8 mouse cellular contexts compared by ENCODE assay signal in genomic region chr14:50869889-50870804, GRCm38 (mm10). TPM values are rescaled to one million over a fixed set of nuclear protein-coding genes. Genes with fewer than 3 reads are reported as not detected.
A peak's percentile ranks its signal among the peaks of the same experiment; 100 is the strongest.
DNase-seq lines count a peak whose midpoint lies in the region; ATAC-seq and TF ChIP-seq lines count a peak whose summit lies in the region.

Gene Tep1 (minus strand): TSS chr14:50870560.

- H3K36me3 ChIP-seq in heart, embryonic 13.5 days = peaks cover 24% of the 10 kb centered on the region
- 0 out of 2 replicates have a peak, but pooled peaks cover 3% of the 10 kb centered on the region for H3K36me3 ChIP-seq in kidney, postnatal 0 days (ENCODE audit: insufficient read depth, low read length)
- no peaks in the 10 kb centered on the region for H3K36me3 ChIP-seq in liver, embryonic 13.5 days
- H3K36me3 ChIP-seq in stomach, embryonic 14.5 days (ENCODE audit: control insufficient read depth, insufficient read depth, low read length) = no peaks in the 10 kb centered on the region

- H3K27ac ChIP-seq in brown adipose tissue, adult 24 weeks (replicated peaks; ENCODE audit: low read depth, low read length) = peak within 1 kb of the TSS; percentile 93
- H3K27ac ChIP-seq in heart, embryonic 13.5 days (replicated peaks) = peak within 1 kb of the TSS; percentile 79
- H3K27ac ChIP-seq in kidney, postnatal 0 days = peak within 1 kb of the TSS; percentile 87
- H3K27ac ChIP-seq in liver, embryonic 13.5 days = peak within 1 kb of the TSS; percentile 50; the same call in 1 of the 2 replicates
- no peak within 1 kb of the TSS; the same call in 1 of the 2 replicates for H3K27ac ChIP-seq in stomach, embryonic 14.5 days (ENCODE audit: low read length)

- ATAC-seq in erythroid progenitor cell, adult 5-6 weeks (replicated peaks; ENCODE audit: low FRiP score, poor library complexity, severe bottlenecking) = peak; percentile 54; the same call in 1 of the 2 replicates
- peak; percentile 59; the same call in 1 of the 2 replicates for ATAC-seq in heart, embryonic 13.5 days (ENCODE audit: extremely low read depth, insufficient number of reproducible peaks, low FRiP score, low TSS enrichment)
- peak; percentile 97 for ATAC-seq in kidney, postnatal 0 days (replicated peaks; ENCODE audit: low FRiP score, low read depth)
- peak; percentile 89 for ATAC-seq in liver, embryonic 13.5 days (ENCODE audit: low read depth)
- peak; percentile 92 for ATAC-seq in stomach, embryonic 14.5 days (ENCODE audit: insufficient number of reproducible peaks, insufficient read depth, low FRiP score, low read depth)

- H3K4me2 ChIP-seq in heart, embryonic 13.5 days = peak within 1 kb of the TSS; percentile 79
- H3K4me2 ChIP-seq in kidney, postnatal 0 days (ENCODE audit: low read length) = peak within 1 kb of the TSS; percentile 66
- H3K4me2 ChIP-seq in liver, embryonic 13.5 days = peak within 1 kb of the TSS; percentile 75
- H3K4me2 ChIP-seq in stomach, embryonic 14.5 days (replicated peaks; ENCODE audit: low read depth, low read length) = peak within 1 kb of the TSS; percentile 50

- DNase-seq in CD8-positive naive resting alpha-beta T cell, adult 2 months (ENCODE audit: low read depth in 2 of 2, low spot score in 2 of 2) = peak; percentile 57 to 72
- DNase-seq in kidney, postnatal 0 days (ENCODE audit: low spot score) = peak; percentile 79
- peak; percentile 61 for DNase-seq in liver, embryonic 13.5 days
- peak; percentile 77 to 82 for DNase-seq in natural killer cell, adult 2 months (ENCODE audit: low spot score in 2 of 2)

- peak within 1 kb of the TSS; percentile 86 for H3K9ac ChIP-seq in heart, embryonic 13.5 days
- H3K9ac ChIP-seq in kidney, postnatal 0 days (ENCODE audit: low read depth, low read length) = peak within 1 kb of the TSS; percentile 69
- peak within 1 kb of the TSS; percentile 69 for H3K9ac ChIP-seq in liver, embryonic 13.5 days
- peak within 1 kb of the TSS; percentile 31 for H3K9ac ChIP-seq in stomach, embryonic 14.5 days (replicated peaks; ENCODE audit: low read depth, low read length)

- no peaks in the 10 kb centered on the region for H3K27me3 ChIP-seq in heart, embryonic 13.5 days (replicated peaks)
- H3K27me3 ChIP-seq in kidney, postnatal 0 days (ENCODE audit: insufficient read depth, low read length) = no peaks in the 10 kb centered on the region
- no peaks in the 10 kb centered on the region for H3K27me3 ChIP-seq in liver, embryonic 13.5 days
- no peaks in the 10 kb centered on the region for H3K27me3 ChIP-seq in stomach, embryonic 14.5 days (ENCODE audit: control insufficient read depth, insufficient read depth, low read length)

- H3K9me3 ChIP-seq in heart, embryonic 13.5 days = no peaks in the 10 kb centered on the region
- no peaks in the 10 kb centered on the region for H3K9me3 ChIP-seq in kidney, postnatal 0 days (replicated peaks; ENCODE audit: low read length)
- no peaks in the 10 kb centered on the region for H3K9me3 ChIP-seq in liver, embryonic 13.5 days (replicated peaks)
- H3K9me3 ChIP-seq in stomach, embryonic 14.5 days (ENCODE audit: control insufficient read depth, low read depth, low read length) = no peaks in the 10 kb centered on the region

- WGBS in heart, embryonic 13.5 days = 7% methylated on average over 32 of the region's 32 CpGs
- 6% methylated on average over 32 of the region's 32 CpGs for WGBS in kidney, postnatal 0 days
- 5% methylated on average over 32 of the region's 32 CpGs for WGBS in liver, embryonic 13.5 days (ENCODE audit: insufficient replicate concordance)
- 7% methylated on average over 32 of the region's 32 CpGs for WGBS in stomach, embryonic 14.5 days

- no peak for TF ChIP-seq CTCF in kidney, postnatal 0 days (IDR thresholded peaks at IDR 0.05; ENCODE audit: low read depth)

- H3K4me1 ChIP-seq in brown adipose tissue, adult 24 weeks (ENCODE audit: control insufficient read depth, insufficient read depth, insufficient read length, low read length) = no peaks in the 10 kb centered on the region
- H3K4me1 ChIP-seq in heart, embryonic 13.5 days = 0 out of 2 replicates have a peak, but pooled peaks cover 4% of the 10 kb centered on the region
- H3K4me1 ChIP-seq in kidney, postnatal 0 days (replicated peaks; ENCODE audit: insufficient read depth, low read length) = no peaks in the 10 kb centered on the region
- H3K4me1 ChIP-seq in liver, embryonic 13.5 days (replicated peaks) = peaks cover 16% of the 10 kb centered on the region
- H3K4me1 ChIP-seq in stomach, embryonic 14.5 days (ENCODE audit: control insufficient read depth, insufficient read depth, low read length) = 0 out of 2 replicates have a peak, but pooled peaks cover 4% of the 10 kb centered on the region

- peak within 1 kb of the TSS; percentile 78 for H3K4me3 ChIP-seq in brown adipose tissue, adult 24 weeks (ENCODE audit: insufficient read depth, low read depth, low read length)
- H3K4me3 ChIP-seq in heart, embryonic 13.5 days = peak within 1 kb of the TSS; percentile 73
- peak within 1 kb of the TSS; percentile 60 for H3K4me3 ChIP-seq in kidney, postnatal 0 days (replicated peaks; ENCODE audit: low read depth, low read length)
- H3K4me3 ChIP-seq in liver, embryonic 13.5 days (replicated peaks) = peak within 1 kb of the TSS; percentile 64
- peak within 1 kb of the TSS; percentile 50 for H3K4me3 ChIP-seq in stomach, embryonic 14.5 days (ENCODE audit: low read depth, low read length)

RNA-seq across cellular contexts. Expression of gene Tep1, which starts in this region (rescaled TPM):
- polyA plus RNA-seq in brown adipose tissue, adult 24 weeks (2012; ENCODE audit: insufficient read depth, insufficient read length, missing spikeins) = 29.1 and 29.6 TPM in 2 replicates
- 12.3 and 13.8 TPM in 2 replicates for total RNA-seq in erythroid progenitor cell, adult 5-6 weeks (2015; ENCODE audit: low replicate concordance)
- 3.0 and 3.6 TPM in 2 replicates for total RNA-seq in erythroid progenitor cell, adult 5-6 weeks (2017; ENCODE audit: low replicate concordance)
- polyA plus RNA-seq in heart, embryonic 13.5 days (2015; fragmentation: Nextera tagmentation; extraction: Ambion mirVana) = 4.5 and 5.1 TPM in 2 replicates
- 8.4 and 10.9 TPM in 2 replicates for polyA plus RNA-seq in kidney, postnatal 0 days (2015; fragmentation: Nextera tagmentation; extraction: Ambion mirVana)
- polyA plus RNA-seq in liver, embryonic 13.5 days (2015; fragmentation: Nextera tagmentation; extraction: Ambion mirVana) = 2.2 and 2.5 TPM in 2 replicates
- 8.6 and 8.7 TPM in 2 replicates for polyA plus RNA-seq in stomach, embryonic 14.5 days (2014; fragmentation: Nextera tagmentation; extraction: Ambion mirVana)

Comparison
In these comparisons a context has a peak if more than half of its experiments do, and no peak if none do; other contexts are left out.
1. H3K9ac ChIP-seq: peak in every context shown above with its lines; median percentile 86 in heart, embryonic 13.5 days; 69 in kidney, postnatal 0 days; 69 in liver, embryonic 13.5 days; 31 in stomach, embryonic 14.5 days.